Mouse (Mus musculus): ENCODE measurements around the gene Gm49450. TPM values are rescaled to one million over a fixed set of nuclear protein-coding genes. Genes with fewer than 3 reads are reported as not detected.
"Not testable (repeated sequence)": the region's sequence is repeated elsewhere in the genome, so short reads cannot be mapped to it uniquely, and the experiment has no call there.

Gm49450 gene
- polyA plus RNA-seq, 1 experiment from 2014 or later: not detected

- H3K9me3 ChIP-seq (replicated peaks): no peaks in the 10 kb centered on the region; the same call in 1 of the 2 replicates
- peaks cover 8% of the 10 kb centered on the region for H3K4me1 ChIP-seq
- no peak overlapping the region for H3K4me2 ChIP-seq (replicated peaks)
- H3K36me3 ChIP-seq: no peaks in the 10 kb centered on the region
- no peak overlapping the region for H3K4me3 ChIP-seq
- no peaks in the 10 kb centered on the region for H3K27me3 ChIP-seq
- no peak overlapping the region for H3K9ac ChIP-seq
- H3K27ac ChIP-seq: no peak overlapping the region
- ATAC-seq (ENCODE audit: low FRiP score): no peak
- WGBS: 75% methylated on average over 3 of the region's 3 CpGs
These were observed 6.2 kb upstream of the Gm49450 start for GRCm38 (mm10) chr15:98959531-98959930.

DNA sequence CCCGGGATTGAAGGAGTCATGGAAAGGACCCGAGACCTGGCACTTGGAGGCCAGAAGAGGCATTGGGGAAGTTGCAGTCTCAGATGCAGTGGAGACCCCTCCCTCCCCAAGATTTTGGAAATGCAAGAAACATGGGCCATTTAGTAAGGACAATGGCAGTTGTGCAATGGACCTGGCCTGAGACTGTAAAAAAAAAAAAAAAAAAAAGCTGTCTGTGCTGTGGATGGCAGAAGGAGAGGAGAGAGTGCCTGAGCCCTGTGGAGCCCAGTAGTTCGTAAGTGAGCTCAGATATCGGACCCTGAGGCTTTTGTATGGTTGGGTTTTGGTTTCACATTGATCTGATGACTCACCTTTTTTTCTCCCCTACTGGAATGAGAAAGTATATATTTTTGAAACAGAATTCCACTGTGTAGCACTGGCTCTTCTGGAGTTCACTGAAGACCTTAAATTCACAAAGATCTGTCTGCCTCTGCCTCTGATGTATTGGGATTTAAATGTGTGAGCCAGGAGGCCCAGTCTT, 5.6 kb upstream of the Gm49450 start:
- no peak overlapping the region for H3K9ac ChIP-seq
- no peak for ATAC-seq (ENCODE audit: low FRiP score)
- H3K27me3 ChIP-seq: no peaks in the 10 kb centered on the region
- WGBS: 76% methylated on average over 4 of the region's 4 CpGs
- no peaks in the 10 kb centered on the region for H3K36me3 ChIP-seq
- H3K4me2 ChIP-seq (replicated peaks): no peak overlapping the region
- no peak overlapping the region for H3K4me3 ChIP-seq
- no peak overlapping the region for H3K27ac ChIP-seq
- no peaks in the 10 kb centered on the region; the same call in 1 of the 2 replicates for H3K9me3 ChIP-seq (replicated peaks)
- H3K4me1 ChIP-seq: peaks cover 8% of the 10 kb centered on the region

GRCm38 (mm10) chr15:98957475-98957874, 4.1 kb upstream of the Gm49450 start:
- H3K27me3 ChIP-seq: no peaks in the 10 kb centered on the region
- 83% methylated on average over 5 of the region's 5 CpGs for WGBS
- H3K27ac ChIP-seq: no peak overlapping the region
- H3K9me3 ChIP-seq (replicated peaks): no peaks in the 10 kb centered on the region
- ATAC-seq (ENCODE audit: low FRiP score): no peak
- no peak overlapping the region for H3K4me3 ChIP-seq
- no peaks in the 10 kb centered on the region for H3K36me3 ChIP-seq
- H3K4me2 ChIP-seq (replicated peaks): no peak overlapping the region
- peaks cover 8% of the 10 kb centered on the region for H3K4me1 ChIP-seq
- no peak overlapping the region for H3K9ac ChIP-seq

GRCm38 (mm10) chr15:98956000-98956399, 2.6 kb upstream of the Gm49450 start:
- H3K4me3 ChIP-seq: no peak overlapping the region
- peak overlapping the region; percentile 67 for H3K4me2 ChIP-seq (replicated peaks)
- H3K27ac ChIP-seq: peak overlapping the region; percentile 100
- H3K4me1 ChIP-seq: peaks cover 8% of the 10 kb centered on the region
- no peaks in the 10 kb centered on the region for H3K27me3 ChIP-seq
- peak overlapping the region; percentile 54; the same call in 1 of the 2 replicates for H3K9ac ChIP-seq
- WGBS: 79% methylated on average over 4 of the region's 4 CpGs
- no peak for ATAC-seq (ENCODE audit: low FRiP score)
- peaks cover 2% of the 10 kb centered on the region for H3K36me3 ChIP-seq
- H3K9me3 ChIP-seq (replicated peaks): no peaks in the 10 kb centered on the region

- Histone ChIP-seq H3K27me3 (no peaks in the 10 kb centered on the region), H3K27ac (peak overlapping the region; percentile 100), H3K9ac (peak overlapping the region; percentile 100), H3K4me3 (peak overlapping the region; percentile 90), H3K4me2 (replicated peaks) (peak overlapping the region; percentile 67), H3K36me3 (peaks cover 4% of the 10 kb centered on the region), H3K4me1 (peaks cover 8% of the 10 kb centered on the region), H3K9me3 (replicated peaks) (no peaks in the 10 kb centered on the region)
- WGBS: 59% methylated on average over 4 of the region's 4 CpGs
- no peak for ATAC-seq (ENCODE audit: low FRiP score)
These were observed 2.0 kb upstream of the Gm49450 start for GRCm38 (mm10) chr15:98955324-98955723.

GRCm38 (mm10) chr15:98954425-98955253, 1.3 kb upstream of the Gm49450 start:
- peak overlapping the region; percentile 67 for H3K4me2 ChIP-seq (replicated peaks)
- peak overlapping the region; percentile 90 for H3K4me3 ChIP-seq
- H3K27me3 ChIP-seq: no peaks in the 10 kb centered on the region
- H3K4me1 ChIP-seq: peaks cover 8% of the 10 kb centered on the region
- H3K36me3 ChIP-seq: peaks cover 6% of the 10 kb centered on the region
- peak; percentile 47; the same call in 1 of the 2 replicates for ATAC-seq (ENCODE audit: low FRiP score)
- H3K9me3 ChIP-seq (replicated peaks): no peaks in the 10 kb centered on the region
- peak overlapping the region; percentile 100 for H3K27ac ChIP-seq
- peak overlapping the region; percentile 100 for H3K9ac ChIP-seq
- WGBS: 7% methylated on average over 14 of the region's 14 CpGs

GRCm38 (mm10) chr15:98952751-98953400, 475 bp downstream of the Gm49450 start:
- H3K27me3 ChIP-seq: no peaks in the 10 kb centered on the region
- peak overlapping the region; percentile 100 for H3K9ac ChIP-seq
- H3K4me1 ChIP-seq: peaks cover 9% of the 10 kb centered on the region
- H3K9me3 ChIP-seq (replicated peaks): no peaks in the 10 kb centered on the region
- H3K27ac ChIP-seq: peak overlapping the region; percentile 100
- ATAC-seq (ENCODE audit: low FRiP score): peak; percentile 50
- under 1% methylated on average over 41 of the region's 41 CpGs for WGBS
- peak overlapping the region; percentile 67 for H3K4me2 ChIP-seq (replicated peaks)
- peaks cover 10% of the 10 kb centered on the region for H3K36me3 ChIP-seq
- peak overlapping the region; percentile 90 for H3K4me3 ChIP-seq

- peak overlapping the region; percentile 90 for H3K4me3 ChIP-seq
- peak overlapping the region; percentile 100 for H3K9ac ChIP-seq
- 11% methylated on average over 5 of the region's 5 CpGs for WGBS
- peak overlapping the region; percentile 100 for H3K27ac ChIP-seq
- H3K9me3 ChIP-seq (replicated peaks): no peaks in the 10 kb centered on the region
- no peaks in the 10 kb centered on the region for H3K27me3 ChIP-seq
- H3K4me2 ChIP-seq (replicated peaks): peak overlapping the region; percentile 67
- ATAC-seq (ENCODE audit: low FRiP score): no peak
- peaks cover 10% of the 10 kb centered on the region for H3K36me3 ChIP-seq
- peaks cover 11% of the 10 kb centered on the region for H3K4me1 ChIP-seq
These were observed 1.3 kb downstream of the Gm49450 start for GRCm38 (mm10) chr15:98952063-98952455.

- peaks cover 10% of the 10 kb centered on the region for H3K36me3 ChIP-seq
- peak overlapping the region; percentile 67 for H3K4me2 ChIP-seq (replicated peaks)
- not testable (repeated sequence) for H3K9me3 ChIP-seq (replicated peaks); H3K27me3 ChIP-seq; ATAC-seq (ENCODE audit: low FRiP score)
- H3K9ac ChIP-seq: peak overlapping the region; percentile 100
- WGBS: 81% methylated on average over 11 of the region's 15 CpGs
- peaks cover 11% of the 10 kb centered on the region for H3K4me1 ChIP-seq
- H3K27ac ChIP-seq: peak overlapping the region; percentile 100
- H3K4me3 ChIP-seq: peak overlapping the region; percentile 90
These were observed 2.0 kb downstream of the Gm49450 start for GRCm38 (mm10) chr15:98951122-98952062.

- Histone ChIP-seq H3K4me1 (peaks cover 3% of the 10 kb centered on the region), H3K27ac (peak overlapping the region; percentile 62; the same call in 1 of the 2 replicates), H3K9ac (peak overlapping the region; percentile 59), H3K9me3 (replicated peaks) (no peaks in the 10 kb centered on the region), H3K4me2 (replicated peaks) (peak overlapping the region; percentile 58), H3K36me3 (peaks cover 10% of the 10 kb centered on the region), H3K4me3 (peak overlapping the region; percentile 29), H3K27me3 (no peaks in the 10 kb centered on the region)
- 50% methylated on average over 3 of the region's 3 CpGs for WGBS
- peak; percentile 16; the same call in 1 of the 2 replicates for ATAC-seq (ENCODE audit: low FRiP score)
These were observed 3.8 kb downstream of the Gm49450 start for GRCm38 (mm10) chr15:98949607-98949892.

DNA sequence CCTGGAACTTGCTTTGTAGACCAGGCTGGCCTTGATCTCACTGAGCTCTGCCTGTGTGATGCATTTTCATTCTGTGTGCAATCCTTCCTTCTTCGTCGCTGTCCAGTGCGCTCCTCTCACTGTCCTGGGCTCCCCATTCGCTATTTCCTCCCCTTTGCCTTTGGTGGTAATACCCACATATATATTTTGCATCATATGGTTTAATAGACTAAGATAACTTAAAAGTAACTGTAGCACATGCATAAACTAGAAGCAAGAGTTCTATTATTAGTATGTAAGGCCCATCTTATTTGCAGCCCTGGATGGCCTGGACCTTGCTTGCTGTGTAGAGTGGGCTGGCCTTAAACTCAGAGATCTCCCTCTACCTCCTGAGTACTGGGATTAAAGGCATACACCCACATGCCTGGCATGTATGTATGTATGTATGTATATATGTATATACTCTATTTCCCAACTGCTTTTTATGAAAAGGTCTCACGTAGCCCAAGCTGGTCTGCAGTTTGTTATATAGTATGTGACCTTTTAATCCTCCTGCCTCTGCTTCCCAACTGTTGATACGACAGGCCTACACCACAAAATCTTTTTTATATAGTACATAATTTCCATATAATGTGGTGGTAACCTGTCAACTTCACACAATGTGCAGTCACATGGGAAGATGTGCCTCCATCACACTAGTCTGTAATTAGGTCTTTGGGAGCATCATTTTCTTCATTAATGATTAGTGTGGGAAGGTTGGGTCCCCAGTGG, 4.3 kb downstream of the Gm49450 start:
- Histone ChIP-seq H3K4me1 (peaks cover 3% of the 10 kb centered on the region), H3K27ac (peak overlapping the region; percentile 62; the same call in 1 of the 2 replicates), H3K4me3 (peak overlapping the region; percentile 29), H3K36me3 (peaks cover 10% of the 10 kb centered on the region), H3K9me3 (replicated peaks) (no peaks in the 10 kb centered on the region), H3K4me2 (replicated peaks) (peak overlapping the region; percentile 58), H3K9ac (peak overlapping the region; percentile 59), H3K27me3 (no peaks in the 10 kb centered on the region)
- ATAC-seq (ENCODE audit: low FRiP score): 0 out of 2 replicates have a peak, but pooled peaks have one; percentile 18
- WGBS: 60% methylated on average over 6 of the region's 6 CpGs
